Mouse (Mus musculus) liver, embryonic 14.5 days (tissue): ENCODE results near the gene Por.

Experiments used
- CTCF ChIP-seq: IDR thresholded peaks from 2 replicates; pipeline ENCODE4 v1.5.1; 2016; ENCODE audit warnings: antibody characterized with exemption, low read depth, control low read depth
- EP300 ChIP-seq: IDR thresholded peaks from 2 replicates; pipeline ENCODE4 v1.6.1; 2016; ENCODE audit warnings: antibody characterized with exemption, low read depth

DNA sequence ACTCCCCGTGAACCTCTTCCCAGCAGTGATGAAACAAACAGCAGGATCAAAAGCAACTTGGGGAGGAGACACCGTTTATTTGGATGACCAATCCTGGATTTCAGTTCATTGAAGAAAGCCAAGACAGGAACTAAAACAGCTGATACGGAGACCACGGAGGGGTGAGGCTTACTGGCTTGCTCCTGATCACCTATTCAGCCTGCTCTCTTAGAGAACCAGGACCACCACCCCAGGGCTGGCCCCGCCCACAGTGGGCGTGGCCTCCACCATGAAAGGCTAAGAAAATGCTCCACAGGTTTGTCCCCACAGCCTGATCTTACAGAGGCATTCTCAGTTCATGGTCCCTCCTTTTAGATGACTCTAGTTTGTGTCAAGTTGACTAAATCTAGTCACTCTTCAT is 68.4 kb downstream of the Por start:
- no peak for TF ChIP-seq EP300
- TF ChIP-seq CTCF, result no peak
